Comparison of ENCODE assay signal across 16 mouse cellular contexts in genomic region chr13:46222031-46222430, GRCm38 (mm10). TPM values are rescaled to one million over a fixed set of nuclear protein-coding genes. Genes with fewer than 3 reads are reported as not detected.
A peak's percentile ranks its signal among the peaks of the same experiment; 100 is the strongest.
DNase-seq lines count a peak whose midpoint lies in the region; ATAC-seq lines count a peak whose summit lies in the region.
"Had no signal": no experiment of that assay in that cellular context is flagged by ENCODE, and none has a peak within 500 bp of the region (broad histone marks: within the 10 kb centered on the region; RNA-seq: fewer than 3 reads in every experiment).

No protein-coding gene starts in this region.

- WGBS in heart, embryonic 12.5 days: 71% methylated on average over 7 of the region's 7 CpGs
- WGBS in hindbrain, embryonic 14.5 days: 57% methylated on average over 7 of the region's 7 CpGs
- WGBS in intestine, embryonic 15.5 days: 68% methylated on average over 7 of the region's 7 CpGs

- ATAC-seq in heart, embryonic 12.5 days (ENCODE audit: insufficient number of reproducible peaks, low FRiP score): no peak
- no peak for ATAC-seq in hindbrain, embryonic 14.5 days (ENCODE audit: low FRiP score)
- ATAC-seq in megakaryocyte, adult 5-6 weeks (ENCODE audit: poor library complexity, severe bottlenecking): no peak
- ATAC-seq in intestine, embryonic 15.5 days: no peak
- ATAC-seq: forebrain, embryonic 15.5 days had no signal

- no peaks in the 10 kb centered on the region for H3K27me3 ChIP-seq in heart, embryonic 12.5 days (replicated peaks)
- no peaks in the 10 kb centered on the region for H3K27me3 ChIP-seq in hindbrain, embryonic 14.5 days (ENCODE audit: control insufficient read depth, insufficient read depth, low read length)
- no peaks in the 10 kb centered on the region for H3K27me3 ChIP-seq in intestine, embryonic 15.5 days (replicated peaks)
- H3K27me3 ChIP-seq: forebrain, embryonic 15.5 days; limb, embryonic 13.5 days had no signal

- no peak overlapping the region for H3K4me3 ChIP-seq in heart, embryonic 12.5 days
- H3K4me3 ChIP-seq in hindbrain, embryonic 14.5 days (replicated peaks; ENCODE audit: low read length): no peak overlapping the region
- H3K4me3 ChIP-seq in intestine, embryonic 15.5 days (replicated peaks): no peak overlapping the region
- H3K4me3 ChIP-seq: forebrain, embryonic 15.5 days; limb, embryonic 13.5 days had no signal

- no peak overlapping the region for H3K27ac ChIP-seq in heart, embryonic 12.5 days (ENCODE audit: poor library complexity, severe bottlenecking)
- no peak overlapping the region for H3K27ac ChIP-seq in hindbrain, embryonic 14.5 days
- H3K27ac ChIP-seq in intestine, embryonic 15.5 days: no peak overlapping the region
- H3K27ac ChIP-seq: forebrain, embryonic 15.5 days; limb, embryonic 13.5 days; macrophage had no signal

- no peak overlapping the region for H3K4me2 ChIP-seq in heart, embryonic 12.5 days
- no peak overlapping the region for H3K4me2 ChIP-seq in hindbrain, embryonic 14.5 days (replicated peaks)
- no peak overlapping the region for H3K4me2 ChIP-seq in intestine, embryonic 15.5 days (replicated peaks)
- H3K4me2 ChIP-seq: forebrain, embryonic 15.5 days; limb, embryonic 13.5 days had no signal

- H3K4me1 ChIP-seq in heart, embryonic 12.5 days (replicated peaks): peaks cover 4% of the 10 kb centered on the region
- peaks cover 22% of the 10 kb centered on the region for H3K4me1 ChIP-seq in hindbrain, embryonic 14.5 days (replicated peaks; ENCODE audit: control insufficient read depth, insufficient read depth, low read length)
- H3K4me1 ChIP-seq in intestine, embryonic 15.5 days (replicated peaks): 0 out of 2 replicates have a peak, but pooled peaks cover 4% of the 10 kb centered on the region

- H3K36me3 ChIP-seq in heart, embryonic 12.5 days: no peaks in the 10 kb centered on the region
- no peaks in the 10 kb centered on the region for H3K36me3 ChIP-seq in hindbrain, embryonic 14.5 days (replicated peaks; ENCODE audit: control insufficient read depth, insufficient read depth)
- no peaks in the 10 kb centered on the region for H3K36me3 ChIP-seq in intestine, embryonic 15.5 days
- H3K36me3 ChIP-seq: forebrain, embryonic 15.5 days; limb, embryonic 13.5 days had no signal

- no peak overlapping the region for H3K9ac ChIP-seq in heart, embryonic 12.5 days
- no peak overlapping the region for H3K9ac ChIP-seq in hindbrain, embryonic 14.5 days
- no peak overlapping the region for H3K9ac ChIP-seq in intestine, embryonic 15.5 days
- H3K9ac ChIP-seq: forebrain, embryonic 15.5 days; limb, embryonic 13.5 days had no signal

- peak; percentile 81 for DNase-seq in heart, adult 11 months
- peak; percentile 26 for DNase-seq in adrenal gland, adult 8-10 months
- DNase-seq in brain, adult 2 months (ENCODE audit: low read depth, low spot score): peak; percentile 64
- peak; percentile 55 for DNase-seq in ovary, postnatal 36 days (ENCODE audit: low spot score)
- no peak for DNase-seq in hindbrain, embryonic 14.5 days (ENCODE audit: low spot score)
- DNase-seq: cerebellum, adult 11 months; heart, postnatal 14 days; thymus, postnatal 25 days had no signal

- no peaks in the 10 kb centered on the region for H3K9me3 ChIP-seq in heart, embryonic 12.5 days (replicated peaks)
- no peaks in the 10 kb centered on the region for H3K9me3 ChIP-seq in hindbrain, embryonic 14.5 days (ENCODE audit: control insufficient read depth, low read length)
- no peaks in the 10 kb centered on the region for H3K9me3 ChIP-seq in intestine, embryonic 15.5 days
- H3K9me3 ChIP-seq: forebrain, embryonic 15.5 days; limb, embryonic 13.5 days had no signal

RNA-seq across cellular contexts. Expression of gene Stmnd1, which starts 51.5 kb away (rescaled TPM):
- 0.18 and 0.33 TPM in 2 replicates for polyA plus RNA-seq in heart, embryonic 12.5 days (2016; fragmentation: Nextera tagmentation; extraction: Ambion mirVana)
- total RNA-seq in adrenal gland, adult 8-10 months (2022): under 1 TPM in 1 of 4 experiments, not detected in 3; 0.25 TPM
- 0.15 TPM in 1 of 2 replicates, not detected in the other for polyA plus RNA-seq in hindbrain, embryonic 14.5 days (2014; fragmentation: Nextera tagmentation; extraction: Ambion mirVana)
- total RNA-seq in megakaryocyte, adult 5-6 weeks (2015): not detected in 2 replicates
- not detected in 2 replicates for total RNA-seq in megakaryocyte, adult 5-6 weeks (2017)
- not detected in 2 replicates for polyA plus RNA-seq in intestine, embryonic 15.5 days (2015; fragmentation: Nextera tagmentation; extraction: Ambion mirVana)
- total RNA-seq: monocyte, adult 5-6 weeks had no signal
- polyA plus RNA-seq: forebrain, embryonic 15.5 days; intestine, embryonic 14.5 days; macrophage had no signal
